Mouse (Mus musculus) CH12.LX (cell line): Measurements from ENCODE around the gene Cpxm1. TPM values are rescaled to one million over a fixed set of nuclear protein-coding genes. Genes with fewer than 3 reads are reported as not detected.

Source experiments
- DNase-seq: peaks from one replicate; pipeline ENCODE4 v3.0.0-alpha.2; 2013; ENCODE audit errors: extremely low read depth
- H3K27ac ChIP-seq: 2 replicates; pipeline ENCODE4 v1.5.1; 2012; ENCODE audit warnings: low read depth, mild to moderate bottlenecking, control low read depth, moderate library complexity; ENCODE audit not compliant: insufficient read depth
- H3K27me3 ChIP-seq: replicated peaks from 2 replicates; pipeline ENCODE3; 2012; ENCODE audit warnings: inconsistent platforms
- H3K36me3 ChIP-seq, 2 experiments: replicated peaks in 1 of 2; 2 replicates each; pipeline versions ENCODE3 to v1.6.1; 2012; ENCODE audit warnings: inconsistent platforms in 1 of 2, low read length in 1 of 2, mild to moderate bottlenecking in 1 of 2, mixed read lengths in 1 of 2, moderate library complexity in 1 of 2; ENCODE audit not compliant: control insufficient read depth in 1 of 2, insufficient read depth in 1 of 2
- H3K4me1 ChIP-seq, 2 experiments: 2 replicates each; pipeline ENCODE4 v1.6.1; 2012; ENCODE audit warnings: inconsistent platforms in 1 of 2, moderate library complexity in 1 of 2; ENCODE audit not compliant: insufficient read depth in 2 of 2, control insufficient read depth in 1 of 2
- H3K4me2 ChIP-seq: 2 replicates; pipeline ENCODE4 v1.6.1; 2012; ENCODE audit warnings: low read depth, mild to moderate bottlenecking, control low read depth; ENCODE audit not compliant: poor library complexity, insufficient read depth, severe bottlenecking
- H3K4me3 ChIP-seq, 3 experiments: fragments of 150-350 bp in 1 of 3; sonication (generic) in 1 of 3; replicated peaks in 1 of 3; 2 replicates each; pipeline versions ENCODE3 to v1.5.1; 2011 to 2012; ENCODE audit warnings: low read depth in 2 of 3, low read length in 2 of 3, mild to moderate bottlenecking in 2 of 3, moderate library complexity in 2 of 3, control low read depth in 1 of 3, improper control_type of control experiment in 1 of 3, inconsistent platforms in 1 of 3, mixed read lengths in 1 of 3; ENCODE audit not compliant: poor library complexity in 1 of 3
- H3K79me2 ChIP-seq: replicated peaks from 2 replicates; pipeline ENCODE4 v1.6.1; 2012; ENCODE audit warnings: mild to moderate bottlenecking, moderate library complexity; ENCODE audit not compliant: control insufficient read depth, poor library complexity, insufficient read depth, severe bottlenecking; ENCODE audit errors: extremely low read depth
- H3K9ac ChIP-seq: 2 replicates; pipeline ENCODE4 v1.6.1; 2012; ENCODE audit warnings: low read depth, mild to moderate bottlenecking, control low read depth, moderate library complexity; ENCODE audit not compliant: insufficient read depth
- H3K9me3 ChIP-seq: replicated peaks from 2 replicates; pipeline ENCODE3; 2012; ENCODE audit warnings: low read length, inconsistent platforms, mixed read lengths
- BHLHE40 ChIP-seq: IDR thresholded peaks from 2 replicates; pipeline ENCODE4 v1.6.1; 2011; ENCODE audit warnings: mild to moderate bottlenecking, low read depth, low read length, improper control_type of control experiment
- CHD1 ChIP-seq: IDR thresholded peaks from 2 replicates; pipeline ENCODE4 v1.6.1; 2012; ENCODE audit warnings: low read depth, low read length, improper control_type of control experiment, inconsistent platforms
- CHD2 ChIP-seq: IDR thresholded peaks from 2 replicates; pipeline ENCODE4 v1.6.1; 2011; ENCODE audit warnings: low read length, improper control_type of control experiment
- HCFC1 ChIP-seq: IDR thresholded peaks from 2 replicates; pipeline ENCODE4 v1.6.1; 2012; ENCODE audit warnings: low read depth, mild to moderate bottlenecking, inconsistent platforms, low read length, improper control_type of control experiment
- JUN ChIP-seq: IDR thresholded peaks from 2 replicates; pipeline ENCODE4 v1.6.1; 2011; ENCODE audit warnings: low read depth, mild to moderate bottlenecking, low read length, improper control_type of control experiment, moderate library complexity; ENCODE audit not compliant: insufficient read depth
- JUND ChIP-seq: conservative IDR thresholded peaks from 2 replicates; pipeline ENCODE4 v1.6.1; 2011; ENCODE audit warnings: low read depth, low read length, improper control_type of control experiment
- KAT2A ChIP-seq: IDR thresholded peaks from 2 replicates; pipeline ENCODE4 v1.6.1; 2012; ENCODE audit warnings: low read length, improper control_type of control experiment, inconsistent platforms; ENCODE audit not compliant: insufficient replicate concordance
- MAFK ChIP-seq: IDR thresholded peaks from 2 replicates; pipeline ENCODE4 v1.6.1; 2011; ENCODE audit warnings: low read length, improper control_type of control experiment; ENCODE audit not compliant: insufficient replicate concordance
- MAZ ChIP-seq: IDR thresholded peaks from 2 replicates; pipeline ENCODE4 v1.6.1; 2012; ENCODE audit warnings: low read depth, mild to moderate bottlenecking, inconsistent platforms, low read length, improper control_type of control experiment, moderate library complexity
- MEF2A ChIP-seq: IDR thresholded peaks from 2 replicates; pipeline ENCODE4 v1.6.1; 2014; ENCODE audit warnings: low read depth, mild to moderate bottlenecking, inconsistent platforms, low read length, improper control_type of control experiment, borderline replicate concordance
- MXI1 ChIP-seq: IDR thresholded peaks from 2 replicates; pipeline ENCODE4 v1.6.1; 2011; ENCODE audit warnings: mild to moderate bottlenecking, low read depth, low read length, improper control_type of control experiment
- MYC ChIP-seq: IDR thresholded peaks from 2 replicates; pipeline ENCODE4 v1.6.1; 2011; ENCODE audit warnings: low read depth, mild to moderate bottlenecking, improper control_type of control experiment, low read length
- NRF1 ChIP-seq: IDR thresholded peaks from 2 replicates; pipeline ENCODE4 v1.6.1; 2014; ENCODE audit warnings: low read depth, mild to moderate bottlenecking, inconsistent platforms, low read length, improper control_type of control experiment, moderate library complexity
- POLR2A ChIP-seq: IDR thresholded peaks from 2 replicates; pipeline ENCODE4 v1.6.1; 2011; ENCODE audit warnings: low read depth, mild to moderate bottlenecking, improper control_type of control experiment, low read length
- RAD21 ChIP-seq: IDR thresholded peaks from 2 replicates; pipeline ENCODE4 v1.6.1; 2011; ENCODE audit warnings: low read depth, mild to moderate bottlenecking, low read length, improper control_type of control experiment, moderate library complexity
- RCOR1 ChIP-seq: conservative IDR thresholded peaks from 2 replicates; pipeline ENCODE4 v1.6.1; 2012; ENCODE audit warnings: low read depth, mild to moderate bottlenecking, inconsistent platforms, low read length, improper control_type of control experiment
- TCF12 ChIP-seq: IDR thresholded peaks from 2 replicates; pipeline ENCODE4 v1.6.1; 2014; ENCODE audit warnings: low read depth, mild to moderate bottlenecking, inconsistent platforms, low read length, improper control_type of control experiment
- UBTF ChIP-seq: IDR thresholded peaks from 2 replicates; pipeline ENCODE4 v1.6.1; 2012; ENCODE audit warnings: low read depth, mild to moderate bottlenecking, inconsistent platforms, low read length, improper control_type of control experiment, moderate library complexity
- USF1 ChIP-seq: IDR thresholded peaks from 2 replicates; pipeline ENCODE4 v1.6.1; 2014; ENCODE audit warnings: low read depth, mild to moderate bottlenecking, inconsistent platforms, low read length, improper control_type of control experiment
- USF2 ChIP-seq: conservative IDR thresholded peaks from 2 replicates; pipeline ENCODE4 v1.6.1; 2011; ENCODE audit warnings: low read depth, low read length, improper control_type of control experiment
- ZKSCAN1 ChIP-seq: IDR thresholded peaks from 2 replicates; pipeline ENCODE4 v1.6.1; 2012; ENCODE audit warnings: low read depth, inconsistent platforms, low read length, improper control_type of control experiment, borderline replicate concordance
- ZMIZ1 ChIP-seq: IDR thresholded peaks from 2 replicates; pipeline ENCODE4 v1.6.1; 2012; ENCODE audit warnings: low read depth, mild to moderate bottlenecking, inconsistent platforms, low read length, improper control_type of control experiment
- ZNF384 ChIP-seq: IDR thresholded peaks from 2 replicates; pipeline ENCODE4 v1.6.1; 2012; ENCODE audit warnings: low read depth, low read length, improper control_type of control experiment, inconsistent platforms
- dilution Hi-C: fragments of 300-500 bp; cut with MboI; formaldehyde crosslinking; loops from 2 replicates; pipeline ENCODE4 v1.14.3; 2020; ENCODE audit warnings: low sequenced_read_pairs; ENCODE audit not compliant: extremely low pct_unique_long_range_greater_than_20kb, extremely low pct_ligation_motif_present
- in situ Hi-C: fragments of 300-500 bp; cut with MboI; formaldehyde crosslinking; loops from 3 replicates; pipeline ENCODE4 v1.14.3; 2019; ENCODE audit warnings: low sequenced_read_pairs, low pct_ligation_motif_present, low pct_unique_long_range_greater_than_20kb, mixed read lengths
- polyA plus RNA-seq: library from polyadenylated mRNA; unstranded; fragments of >175 nt; gene quantifications from 2 replicates; pipeline ENCODE4 v1.2.1, GENCODE M21; 2012; ENCODE audit warnings: low read depth; ENCODE audit not compliant: insufficient read length
- total RNA-seq, 2 experiments: library from RNA; depleted of rRNA; stranded (reverse); fragments of 300-350 nt in 1 of 2; fragments of >200 nt in 1 of 2; gene quantifications; 2 replicates each; pipeline ENCODE4 v1.2.3; 2012 to 2014

Cpxm1 gene
- total and polyA plus RNA-seq, 3 experiments: 0.13 to 0.31 (median 0.20) TPM

DNA sequence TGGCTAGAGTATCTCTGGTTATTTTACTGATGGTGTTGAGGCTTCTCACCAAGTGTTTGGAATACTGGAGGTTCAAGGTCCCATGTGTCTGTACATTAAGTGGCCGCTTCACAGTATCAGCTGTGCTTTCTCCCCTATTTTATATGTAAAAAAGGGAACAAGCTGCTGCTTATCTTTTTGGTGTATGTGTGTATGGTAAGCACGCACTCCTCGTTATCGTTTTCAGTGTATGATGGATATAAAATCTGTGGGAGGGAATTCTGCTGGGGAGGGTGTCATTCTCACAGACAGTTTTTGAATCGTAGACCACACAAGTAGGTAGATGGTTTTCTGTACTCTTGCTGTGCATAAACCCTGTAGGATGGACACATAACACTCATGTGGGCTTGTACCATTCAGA, 39.8 kb downstream of the Cpxm1 start:
- Histone ChIP-seq H3K4me2 (no peak overlapping the region), H3K4me3 (no peak overlapping the region), H3K9ac (no peak overlapping the region), H3K4me1 (peaks cover 0 to 14% of the 10 kb centered on the region in 2 experiments; a peak in 2 of 4 replicates)
- TF ChIP-seq ZMIZ1: no peak
- no peak for TF ChIP-seq CHD1
- TF ChIP-seq MAFK: no peak
- no peak for TF ChIP-seq POLR2A
- TF ChIP-seq MAZ: no peak
- TF ChIP-seq, all 38 proteins: peak for 0
- Histone ChIP-seq H3K9me3 (peaks cover 2% of the 10 kb centered on the region), H3K79me2 (no peaks in the 10 kb centered on the region), H3K27me3 (peaks cover 41% of the 10 kb centered on the region), H3K27ac (no peak overlapping the region), H3K36me3 (no peaks in the 10 kb centered on the region)
- no peak for DNase-seq
- in situ Hi-C loops: no loop called here
- dilution Hi-C loops: no loop called here

DNA sequence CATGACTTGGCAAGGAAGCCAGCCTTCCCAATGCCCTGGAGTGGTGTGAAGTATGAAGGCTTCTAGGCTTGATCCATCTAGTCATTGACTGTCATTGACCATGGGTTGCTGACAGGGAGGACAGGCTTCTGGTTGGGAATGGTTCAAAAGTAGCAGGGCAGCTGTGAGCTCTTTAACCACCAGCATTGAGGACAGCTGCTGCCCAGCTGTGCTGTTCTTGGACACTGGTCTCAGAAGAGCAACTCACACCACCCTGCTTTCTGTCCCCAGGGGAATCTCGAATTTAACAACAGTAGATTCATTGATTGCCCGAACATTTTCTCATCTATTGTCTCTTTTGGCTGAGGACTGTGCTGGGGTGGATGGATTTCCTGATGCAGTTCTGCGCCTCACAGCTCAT, 43.5 kb downstream of the Cpxm1 start:
- no peak overlapping the region for H3K27ac ChIP-seq
- no peak overlapping the region for H3K9ac ChIP-seq
- no peak overlapping the region for H3K4me3 ChIP-seq
- no peaks in the 10 kb centered on the region for H3K79me2 ChIP-seq
- H3K4me2 ChIP-seq: no peak overlapping the region
- in situ Hi-C loops (no loop called here), dilution Hi-C loops (no loop called here)
- DNase-seq: no peak
- H3K36me3 ChIP-seq: no peaks in the 10 kb centered on the region
- H3K4me1 ChIP-seq: peaks cover 5 to 11% of the 10 kb centered on the region in 2 experiments; a peak in 3 of 4 replicates
- no peaks in the 10 kb centered on the region for H3K9me3 ChIP-seq
- peaks cover 21% of the 10 kb centered on the region for H3K27me3 ChIP-seq
- TF ChIP-seq MXI1 (no peak), ZMIZ1 (no peak), USF2 (no peak), JUN (no peak), BHLHE40 (no peak), MAFK (no peak), TCF12 (no peak), CHD2 (no peak), MYC (no peak), ZNF384 (no peak), HCFC1 (no peak), ZKSCAN1 (no peak), NRF1 (no peak), USF1 (no peak), KAT2A (no peak), RCOR1 (no peak), RAD21 (no peak), UBTF (no peak), MEF2A (no peak), JUND (no peak)
- TF ChIP-seq, all 38 proteins: peak for 0
